Mouse (Mus musculus) erythroblast, embryonic 14.5 days (primary cell): ENCODE data around the gene Gjc1. TPM values are rescaled to one million over a fixed set of nuclear protein-coding genes. Genes with fewer than 3 reads are reported as not detected.

Source experiments
- H3K27me3 ChIP-seq: 2 replicates; pipeline ENCODE4 v1.6.1; 2012; ENCODE audit warnings: inconsistent platforms; ENCODE audit not compliant: control insufficient read depth
- H3K36me3 ChIP-seq: 2 replicates; pipeline ENCODE4 v1.6.1; 2012; ENCODE audit warnings: mild to moderate bottlenecking, inconsistent platforms; ENCODE audit not compliant: control insufficient read depth
- H3K4me1 ChIP-seq: 2 replicates; pipeline ENCODE4 v1.6.1; 2012; ENCODE audit warnings: inconsistent platforms; ENCODE audit not compliant: control insufficient read depth
- H3K4me3 ChIP-seq: replicated peaks from 2 replicates; pipeline ENCODE3; 2012; ENCODE audit warnings: moderate library complexity, mild to moderate bottlenecking, inconsistent platforms
- H3K9me3 ChIP-seq: 2 replicates; pipeline ENCODE4 v1.6.1; 2012; ENCODE audit warnings: low read length, inconsistent platforms, mixed read lengths; ENCODE audit not compliant: control insufficient read depth
- GATA1 ChIP-seq: IDR thresholded peaks from 2 replicates; pipeline ENCODE4 v1.6.1; 2012; ENCODE audit warnings: low read length, inconsistent platforms, mixed read lengths
- TAL1 ChIP-seq: IDR thresholded peaks from 3 replicates; pipeline ENCODE4 v1.6.1; 2012; ENCODE audit warnings: low read length, inconsistent platforms, mixed read lengths
- polyA plus RNA-seq: library from polyadenylated mRNA; stranded (reverse); fragments of >175 nt; gene quantifications from 2 replicates; pipeline ENCODE4 v1.2.3, GENCODE M21; 2012

Gene Gjc1
- polyA plus RNA-seq, 1 experiment: not detected

- H3K4me1 ChIP-seq: no peaks in the 10 kb centered on the region
- peaks cover 11% of the 10 kb centered on the region for H3K27me3 ChIP-seq
- H3K4me3 ChIP-seq: no peak overlapping the region
- TF ChIP-seq TAL1 (no peak), GATA1 (no peak)
- H3K36me3 ChIP-seq: no peaks in the 10 kb centered on the region
- no peaks in the 10 kb centered on the region for H3K9me3 ChIP-seq
These were observed 64.1 kb downstream of the Gjc1 start for GRCm38 (mm10) chr11:102755391-102755790.

- 0 out of 2 replicates have a peak, but pooled peaks cover 4% of the 10 kb centered on the region for H3K27me3 ChIP-seq
- H3K4me3 ChIP-seq: no peak overlapping the region
- no peaks in the 10 kb centered on the region for H3K36me3 ChIP-seq
- TF ChIP-seq GATA1 (no peak), TAL1 (no peak)
- no peaks in the 10 kb centered on the region for H3K4me1 ChIP-seq
- H3K9me3 ChIP-seq: no peaks in the 10 kb centered on the region
These were observed 65.1 kb downstream of the Gjc1 start for GRCm38 (mm10) chr11:102754416-102754815.

GRCm38 (mm10) chr11:102753591-102754324, 65.7 kb downstream of the Gjc1 start:
- H3K36me3 ChIP-seq: no peaks in the 10 kb centered on the region
- H3K4me1 ChIP-seq: no peaks in the 10 kb centered on the region
- H3K4me3 ChIP-seq: no peak overlapping the region
- H3K9me3 ChIP-seq: no peaks in the 10 kb centered on the region
- TF ChIP-seq GATA1 (no peak), TAL1 (no peak)
- no peaks in the 10 kb centered on the region for H3K27me3 ChIP-seq

GRCm38 (mm10) chr11:102752896-102753590, 66.5 kb downstream of the Gjc1 start:
- TF ChIP-seq TAL1 (no peak), GATA1 (no peak)
- Histone ChIP-seq H3K36me3 (no peaks in the 10 kb centered on the region), H3K27me3 (no peaks in the 10 kb centered on the region), H3K4me1 (no peaks in the 10 kb centered on the region), H3K9me3 (no peaks in the 10 kb centered on the region), H3K4me3 (no peak overlapping the region)

- H3K4me1 ChIP-seq: no peaks in the 10 kb centered on the region
- TF ChIP-seq GATA1: no peak
- no peak for TF ChIP-seq TAL1
- H3K27me3 ChIP-seq: no peaks in the 10 kb centered on the region
- no peaks in the 10 kb centered on the region for H3K36me3 ChIP-seq
- no peak overlapping the region for H3K4me3 ChIP-seq
- no peaks in the 10 kb centered on the region for H3K9me3 ChIP-seq
These were observed 69.8 kb downstream of the Gjc1 start for GRCm38 (mm10) chr11:102749712-102750111.

Other genes starting within 250 kb of the Gjc1 start
- not detected in 2 replicates for gene Gm11627, start 240.2 kb downstream of the Gjc1 start, polyA plus RNA-seq
- 0.03 TPM in 1 of 2 replicates, not detected in the other for gene Fzd2, start 215.3 kb downstream of the Gjc1 start, polyA plus RNA-seq
- not detected in 2 replicates for gene Meioc, start 156.0 kb downstream of the Gjc1 start, polyA plus RNA-seq
- gene Ccdc43, start 121.9 kb downstream of the Gjc1 start, polyA plus RNA-seq: 0.12 and 0.35 TPM in 2 replicates
- 0.01 TPM in 1 of 2 replicates, not detected in the other for gene Adam11, start 58.3 kb downstream of the Gjc1 start, polyA plus RNA-seq
- gene Higd1b, start 16.1 kb upstream of the Gjc1 start, polyA plus RNA-seq: not detected in 2 replicates
- 19.5 and 23.9 TPM in 2 replicates for gene Eftud2, start 61.3 kb upstream of the Gjc1 start, polyA plus RNA-seq
- 0.26 and 0.36 TPM in 2 replicates for gene Ccdc103, start 61.5 kb upstream of the Gjc1 start, polyA plus RNA-seq
- gene Fam187a, start 65.5 kb upstream of the Gjc1 start, polyA plus RNA-seq: not detected in 2 replicates
- 3.6 TPM in 2 replicates for gene Gfap, start 81.2 kb upstream of the Gjc1 start, polyA plus RNA-seq
- 13.5 and 14.9 TPM in 2 replicates for gene Kif18b, start 105.4 kb upstream of the Gjc1 start, polyA plus RNA-seq
- gene C1ql1, start 127.0 kb upstream of the Gjc1 start, polyA plus RNA-seq: not detected in 2 replicates
- 1.5 and 3.6 TPM in 2 replicates for gene Nmt1, start 208.5 kb upstream of the Gjc1 start, polyA plus RNA-seq
- gene Dcakd, start 208.6 kb upstream of the Gjc1 start, polyA plus RNA-seq: 2.1 and 3.4 TPM in 2 replicates